Mouse (Mus musculus): ENCODE measurements around the gene Loxl1. TPM values are rescaled to one million over a fixed set of nuclear protein-coding genes. Genes with fewer than 3 reads are reported as not detected.
"Not testable (repeated sequence)": the region's sequence is repeated elsewhere in the genome, so short reads cannot be mapped to it uniquely, and the experiment has no call there.

Loxl1 gene
- total RNA-seq, 2 experiments from 2014 or later, result not detected

- no peak for ATAC-seq (replicated peaks; ENCODE audit: poor library complexity)
Measured at GRCm38 (mm10) chr9:58278821-58279723, 33.9 kb downstream of the Loxl1 start.

GRCm38 (mm10) chr9:58278313-58278712 lies 34.7 kb downstream of the Loxl1 start:
- no peak for ATAC-seq (replicated peaks; ENCODE audit: poor library complexity)

- no peak for ATAC-seq (replicated peaks; ENCODE audit: poor library complexity)
Measured at GRCm38 (mm10) chr9:58276346-58276745, 36.6 kb downstream of the Loxl1 start.

DNA sequence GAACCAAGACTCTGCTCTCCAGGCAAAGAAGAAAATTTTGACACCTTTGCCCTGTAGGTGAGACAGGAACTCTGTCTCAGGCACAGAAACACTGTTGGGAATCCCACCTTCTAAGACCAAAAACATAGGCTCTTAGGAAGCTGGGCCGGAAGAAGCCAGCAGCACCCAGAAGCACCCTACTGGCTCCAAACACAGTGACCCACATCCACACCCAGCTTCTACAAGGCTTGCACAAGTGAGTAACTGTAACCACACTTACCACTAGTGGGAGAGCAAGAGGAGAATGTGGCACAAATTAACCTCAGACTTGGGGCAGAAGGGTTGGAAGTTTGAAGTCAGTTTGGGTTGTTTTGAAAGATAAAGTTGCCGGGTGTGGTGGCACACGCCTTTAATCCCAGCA lies 37.2 kb downstream of the Loxl1 start:
- ATAC-seq (replicated peaks; ENCODE audit: poor library complexity), result peak; percentile 59

DNA sequence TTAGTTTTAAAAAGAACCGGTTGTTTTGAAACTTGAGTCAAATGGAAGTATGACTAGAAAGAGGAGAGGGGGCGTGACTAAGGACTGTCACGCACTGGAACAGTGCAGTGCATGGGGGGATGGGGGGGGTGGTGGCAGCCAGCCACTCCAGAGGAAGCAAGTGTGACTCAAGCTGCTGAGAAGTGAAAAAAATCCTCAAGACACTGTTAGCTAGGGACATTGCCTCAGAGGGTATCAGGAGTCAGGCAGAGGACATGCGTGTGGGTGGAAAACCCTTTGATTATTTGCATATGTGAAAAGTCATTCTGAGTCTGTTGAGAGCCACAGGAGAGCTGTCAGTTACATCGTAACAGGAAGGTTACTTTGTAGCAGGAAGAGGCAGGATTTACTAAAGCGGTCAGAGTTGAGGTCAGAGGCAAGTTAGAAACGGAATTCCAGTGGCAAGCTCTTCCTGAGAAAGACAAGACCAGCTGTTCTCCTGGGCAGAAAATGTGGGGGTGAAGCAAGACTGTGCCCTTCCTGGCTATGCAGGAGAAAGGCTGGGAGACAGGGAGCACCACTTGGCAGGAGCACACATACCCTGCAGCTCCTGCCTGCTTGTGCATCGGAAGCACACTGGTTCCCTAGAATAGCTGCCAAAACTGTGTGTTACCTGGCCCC lies 37.7 kb downstream of the Loxl1 start:
- peak; percentile 86 for ATAC-seq (replicated peaks; ENCODE audit: poor library complexity)

GRCm38 (mm10) chr9:58274626-58275025 lies 38.4 kb downstream of the Loxl1 start:
- ATAC-seq (replicated peaks; ENCODE audit: poor library complexity), result no peak

DNA sequence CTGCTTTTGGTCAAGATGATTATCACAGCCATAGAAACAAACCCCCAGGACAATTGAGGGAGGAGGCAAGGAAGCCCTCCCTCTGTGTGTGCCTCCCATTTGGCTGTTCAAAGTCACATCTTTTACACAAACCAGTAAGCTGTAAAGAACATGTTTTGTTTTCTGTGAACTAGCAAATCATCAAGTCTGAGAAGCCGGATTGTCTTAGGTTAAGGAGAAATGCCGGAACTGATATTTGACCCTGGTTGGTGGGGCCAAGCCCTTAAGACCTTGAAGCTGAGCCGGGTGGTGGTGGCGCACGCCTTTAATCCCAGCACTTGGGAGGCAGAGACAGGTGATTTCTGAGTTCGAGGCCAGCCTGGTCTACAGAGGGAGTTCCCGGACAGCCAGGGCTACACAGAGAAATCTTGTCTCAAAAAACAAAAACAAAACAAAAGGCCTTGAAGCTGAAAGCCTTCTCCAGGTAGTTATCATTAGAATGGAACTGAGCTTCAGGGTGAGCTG lies 38.8 kb downstream of the Loxl1 start:
- no peak for ATAC-seq (replicated peaks; ENCODE audit: poor library complexity)

DNA sequence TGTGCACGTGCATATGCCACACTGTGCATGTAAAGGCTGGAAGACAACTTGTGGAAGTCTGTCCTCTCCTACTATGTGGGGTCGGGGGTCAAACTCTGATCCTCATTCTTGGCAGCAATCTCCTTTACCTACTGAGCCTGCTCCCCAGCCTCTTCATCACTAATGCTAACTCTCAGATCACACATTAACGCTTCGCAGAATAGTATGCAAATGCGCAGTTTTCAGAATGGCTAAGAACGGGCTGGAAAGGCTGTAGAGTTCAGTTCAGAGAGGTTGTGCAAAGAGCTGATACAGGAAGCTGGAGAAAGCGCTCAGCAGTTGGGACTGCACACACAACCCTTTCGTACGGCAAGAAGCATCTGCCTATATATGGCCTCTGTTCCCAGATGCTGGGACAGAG lies 40.1 kb downstream of the Loxl1 start:
- no peak for ATAC-seq (replicated peaks; ENCODE audit: poor library complexity)

- no peak for ATAC-seq (replicated peaks; ENCODE audit: poor library complexity)
Measured at GRCm38 (mm10) chr9:58272068-58272541, 40.9 kb downstream of the Loxl1 start.

- ATAC-seq (replicated peaks; ENCODE audit: poor library complexity), result not testable (repeated sequence)
Measured at GRCm38 (mm10) chr9:58271551-58271950, 41.4 kb downstream of the Loxl1 start.

GRCm38 (mm10) chr9:58271109-58271508 lies 41.9 kb downstream of the Loxl1 start:
- no peak for ATAC-seq (replicated peaks; ENCODE audit: poor library complexity)

GRCm38 (mm10) chr9:58270081-58270480 lies 42.9 kb downstream of the Loxl1 start:
- ATAC-seq (replicated peaks; ENCODE audit: poor library complexity), result no peak

GRCm38 (mm10) chr9:58268384-58269313 lies 44.3 kb downstream of the Loxl1 start:
- peak; percentile 74 for ATAC-seq (replicated peaks; ENCODE audit: poor library complexity)

GRCm38 (mm10) chr9:58267046-58267445 lies 45.9 kb downstream of the Loxl1 start:
- ATAC-seq (replicated peaks; ENCODE audit: poor library complexity), result no peak

DNA sequence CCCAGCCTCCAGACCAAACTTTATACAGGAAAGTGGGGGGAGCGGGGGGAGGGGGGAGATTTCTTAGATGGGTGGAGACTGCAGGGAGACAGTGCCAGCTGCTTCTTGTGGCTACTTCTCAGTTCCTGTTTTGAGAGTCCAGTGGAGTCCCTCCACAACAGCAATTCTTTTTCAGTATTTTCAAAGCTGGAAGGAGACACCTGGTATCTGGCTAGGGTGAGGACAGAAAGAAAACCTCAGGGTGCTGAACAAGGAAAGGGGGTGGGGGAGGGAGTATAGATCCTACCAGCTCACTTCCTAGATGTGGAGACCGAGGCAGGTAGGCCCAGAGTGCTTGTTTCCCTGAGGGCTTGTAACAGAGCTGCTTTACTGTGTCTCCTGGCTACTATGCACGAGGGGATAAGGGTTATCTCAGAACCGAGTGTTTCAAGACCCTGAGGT lies 46.4 kb downstream of the Loxl1 start:
- peak; percentile 64 for ATAC-seq (replicated peaks; ENCODE audit: poor library complexity)

- peak; percentile 27 for ATAC-seq (replicated peaks; ENCODE audit: poor library complexity)
Measured at GRCm38 (mm10) chr9:58265368-58265767, 47.6 kb downstream of the Loxl1 start.

DNA sequence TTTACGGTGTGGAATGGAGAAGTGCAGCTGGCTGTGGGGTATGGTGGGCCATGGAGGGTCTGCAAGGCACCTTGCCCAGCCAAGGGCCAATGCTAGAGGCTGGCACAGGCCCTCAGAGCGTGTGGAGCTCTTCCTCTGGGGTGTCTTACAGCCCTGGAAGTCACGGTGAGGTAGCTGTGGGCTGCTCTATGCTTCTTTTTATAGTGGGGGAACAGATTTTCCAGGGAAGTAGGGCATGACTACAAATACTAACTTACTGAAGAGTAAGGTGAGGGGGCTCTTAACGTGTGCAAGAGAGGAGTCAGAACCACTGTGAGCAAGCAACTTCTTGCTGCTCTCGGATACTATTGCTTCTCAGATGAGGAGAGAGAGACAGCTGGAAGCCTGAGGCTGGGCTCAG lies 50.5 kb downstream of the Loxl1 start:
- no peak for ATAC-seq (replicated peaks; ENCODE audit: poor library complexity)

GRCm38 (mm10) chr9:58255704-58256685 lies 57.0 kb downstream of the Loxl1 start:
- ATAC-seq (replicated peaks; ENCODE audit: poor library complexity), result peak; percentile 50

- ATAC-seq (replicated peaks; ENCODE audit: poor library complexity), result no peak
Measured at GRCm38 (mm10) chr9:58255105-58255504, 57.9 kb downstream of the Loxl1 start.

DNA sequence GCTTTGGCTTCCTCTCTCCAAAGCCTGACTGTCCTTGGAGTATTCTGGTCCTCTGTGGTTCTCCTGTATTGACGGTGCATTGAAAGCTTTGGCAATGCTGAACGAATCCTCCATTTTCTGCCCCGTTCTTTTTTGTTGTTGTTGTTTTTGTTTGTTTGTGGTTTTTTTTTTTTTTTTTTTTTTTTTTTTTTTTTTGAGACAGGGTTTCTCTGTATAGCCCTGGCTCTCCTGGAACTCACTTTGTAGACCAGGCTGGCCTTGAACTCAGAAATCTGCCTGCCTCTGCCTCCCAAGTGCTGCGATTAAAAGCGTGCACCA lies 59.2 kb downstream of the Loxl1 start:
- ATAC-seq (replicated peaks; ENCODE audit: poor library complexity), result not testable (repeated sequence)

All from megakaryocyte progenitor cell, adult 5-6 weeks (primary cell).